Mouse (Mus musculus) kidney, postnatal 4 days (tissue): ENCODE measurements around the gene Anxa2.

Experiments
- DNase-seq, 2 experiments: peaks; one replicate each; pipeline ENCODE4 v3.0.0; 2021; ENCODE audit warnings: mixed read lengths in 2 of 2

Gene Anxa2

DNA sequence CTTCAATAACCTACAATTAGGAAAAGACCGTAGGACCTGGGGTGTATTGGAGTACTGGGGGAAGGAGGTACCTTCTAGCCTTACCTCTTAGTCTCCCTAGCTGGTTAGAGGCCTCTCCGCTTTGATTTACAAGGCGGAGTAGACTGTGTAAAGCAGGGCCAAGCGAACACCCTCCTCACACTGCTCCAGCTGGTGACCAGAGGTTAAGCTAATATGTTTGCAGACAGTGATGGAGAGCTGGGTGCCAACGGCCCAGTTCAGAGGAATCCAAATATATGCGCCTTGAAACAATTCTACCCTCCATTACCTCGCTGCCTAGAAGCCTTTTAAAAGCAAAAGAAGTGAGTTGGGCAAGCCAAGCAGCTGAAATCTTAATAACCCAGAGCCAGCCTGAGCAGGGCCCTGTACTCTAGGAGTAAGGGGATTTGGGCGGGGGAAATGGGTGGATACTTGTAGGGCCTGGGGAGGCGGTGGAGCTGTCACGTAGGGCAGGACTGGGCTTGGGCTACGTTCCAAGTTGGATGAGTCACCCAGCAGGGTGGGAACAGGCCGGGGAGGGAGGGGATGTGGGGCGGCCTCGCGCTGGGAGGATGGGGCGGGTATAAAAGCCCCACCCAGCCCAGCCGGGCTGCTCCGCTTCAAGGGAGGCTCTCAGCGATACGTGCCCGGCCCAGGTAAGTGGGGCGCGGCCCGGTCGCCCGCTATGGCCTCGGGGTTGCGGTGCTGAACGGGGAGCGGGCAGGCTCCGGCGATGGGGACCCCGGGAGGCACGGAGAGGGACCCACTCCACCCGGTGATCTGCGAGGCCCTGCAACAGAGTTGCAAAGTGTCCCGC is at the start of gene Anxa2:
Anxa2 (plus strand) TSS at position 555 of the 835 bp plus-strand sequence.
- DNase-seq: peak; percentile 93 to 95

DNA sequence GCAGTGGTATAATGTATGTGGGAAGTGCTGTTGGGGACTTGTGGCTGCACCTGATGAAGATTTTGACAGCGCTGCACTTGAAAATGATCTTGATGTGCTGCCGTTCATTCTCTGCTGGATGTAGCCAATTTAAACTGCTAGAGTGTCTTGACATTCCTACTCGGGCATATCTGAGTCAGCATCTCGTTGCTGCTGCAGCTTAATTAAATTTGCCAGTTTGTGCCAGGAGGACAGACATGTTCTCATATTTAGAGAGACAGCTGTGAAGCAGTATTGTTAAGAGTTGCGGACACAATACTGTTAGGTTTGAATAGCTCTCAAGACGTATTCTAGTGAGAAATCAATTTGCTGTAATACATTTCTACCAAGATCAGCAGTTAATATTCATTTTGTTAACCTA is 48.7 kb upstream of the Anxa2 start:
- DNase-seq: no peak

DNA sequence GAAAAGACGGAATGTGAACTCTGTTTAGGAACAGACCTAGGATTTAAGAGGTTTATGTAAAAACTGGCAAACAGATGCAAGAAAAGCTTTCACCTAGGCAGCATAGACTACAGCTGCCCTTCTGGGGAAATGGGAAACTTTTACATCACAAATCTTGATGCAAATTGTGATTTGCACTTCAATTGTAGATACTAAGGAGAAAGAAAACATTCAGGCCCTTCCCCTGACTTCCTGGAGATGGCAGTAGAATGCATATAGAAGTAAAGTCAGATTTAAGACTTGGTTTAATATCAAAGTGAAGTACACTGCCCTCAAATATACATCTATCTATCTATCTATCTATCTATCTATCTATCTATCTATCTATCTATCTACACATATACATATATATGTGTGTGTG is 33.9 kb upstream of the Anxa2 start:
- DNase-seq: no peak

DNA sequence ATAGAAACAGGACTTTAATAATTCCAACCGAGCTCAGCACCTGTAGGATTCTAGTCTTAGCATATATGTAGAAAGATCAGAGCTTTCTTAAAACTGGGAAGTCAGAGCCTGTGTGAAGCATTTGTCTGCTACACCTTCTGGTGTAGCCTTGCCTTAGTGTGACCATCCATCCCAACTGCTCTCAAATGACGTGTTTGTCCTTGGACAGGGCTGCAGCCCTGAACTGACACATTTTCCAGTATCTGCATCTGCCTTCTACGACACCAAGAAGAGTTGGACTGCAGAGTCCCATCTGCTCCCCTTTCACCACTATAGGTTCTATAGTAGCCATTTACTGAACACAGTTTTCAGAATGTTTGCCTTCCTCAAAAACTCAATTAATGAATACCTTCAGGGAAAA is 22.9 kb upstream of the Anxa2 start:
- no peak for DNase-seq

DNA sequence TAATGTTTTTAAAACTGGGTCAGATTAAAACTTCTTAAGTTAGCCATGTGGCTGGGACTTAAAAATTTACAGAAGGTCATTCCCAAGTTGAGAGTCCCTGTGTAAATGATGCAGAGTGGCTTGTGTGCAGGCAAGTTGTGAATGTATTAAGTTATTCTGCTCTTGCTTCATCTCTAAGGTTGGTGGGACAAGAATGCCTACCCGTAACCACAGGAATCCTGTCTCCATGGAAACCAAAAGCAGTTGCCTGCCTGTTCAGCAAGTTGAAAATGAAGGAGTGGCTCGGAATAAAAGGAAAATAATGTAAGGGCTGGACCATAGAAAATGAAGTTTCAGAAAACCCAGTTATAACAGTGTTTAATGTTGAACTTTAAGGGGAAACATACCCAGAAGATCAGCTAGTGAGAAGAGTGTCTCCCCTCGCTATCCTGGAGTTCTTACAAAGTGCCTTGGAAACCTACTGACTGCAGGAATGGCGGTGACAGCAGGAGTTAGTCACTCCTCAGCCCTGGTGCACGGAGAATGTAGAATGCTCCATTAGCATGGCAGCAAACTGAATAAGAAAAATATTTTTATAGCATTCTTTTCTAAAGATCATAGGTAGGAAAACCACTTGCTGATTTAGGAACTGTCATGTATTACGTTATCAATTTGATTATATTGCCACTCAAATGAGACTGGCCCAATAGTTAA is 21.4 kb upstream of the Anxa2 start:
- DNase-seq: peak in 1 of 2 experiments; percentile 44

DNA sequence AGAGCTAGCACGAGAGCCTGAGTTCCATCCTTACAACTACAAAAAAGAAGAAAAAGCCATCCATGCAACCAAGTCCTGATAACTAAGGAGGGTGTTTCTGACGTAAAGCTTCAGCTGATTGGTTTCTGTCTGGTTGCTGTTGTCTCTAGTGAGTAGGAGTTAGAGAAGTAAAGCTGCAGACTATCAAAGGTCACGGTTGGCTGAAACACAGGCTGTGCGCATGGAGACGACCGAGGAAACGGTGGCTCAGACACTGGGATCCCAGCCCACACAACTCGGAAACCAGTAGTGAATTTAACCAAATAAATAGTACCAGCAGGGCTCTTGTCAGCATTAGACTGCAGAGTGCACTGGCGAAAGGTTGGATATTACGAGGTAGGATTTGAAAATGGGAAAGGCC is 18.2 kb upstream of the Anxa2 start:
- DNase-seq: peak in 1 of 2 experiments; percentile 53

DNA sequence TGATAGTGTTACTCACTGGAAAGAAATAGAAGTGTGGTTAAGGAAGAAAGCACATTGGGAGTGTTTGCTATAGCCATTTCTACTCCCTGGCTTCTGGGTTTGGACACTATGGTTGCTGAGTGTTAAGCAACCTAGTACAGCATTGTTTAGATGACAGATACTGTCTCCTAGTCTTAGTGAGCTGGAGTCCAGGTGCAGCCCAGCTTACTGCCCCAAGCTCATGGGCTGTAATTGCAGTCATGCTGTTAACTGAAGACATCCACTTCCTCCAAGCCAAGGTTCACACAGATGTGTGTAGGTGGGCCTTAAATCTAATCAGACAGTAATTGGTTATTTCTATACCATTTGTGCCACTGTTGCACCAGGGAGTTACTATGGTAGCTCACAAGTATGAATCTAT is 17.8 kb upstream of the Anxa2 start:
- no peak for DNase-seq

DNA sequence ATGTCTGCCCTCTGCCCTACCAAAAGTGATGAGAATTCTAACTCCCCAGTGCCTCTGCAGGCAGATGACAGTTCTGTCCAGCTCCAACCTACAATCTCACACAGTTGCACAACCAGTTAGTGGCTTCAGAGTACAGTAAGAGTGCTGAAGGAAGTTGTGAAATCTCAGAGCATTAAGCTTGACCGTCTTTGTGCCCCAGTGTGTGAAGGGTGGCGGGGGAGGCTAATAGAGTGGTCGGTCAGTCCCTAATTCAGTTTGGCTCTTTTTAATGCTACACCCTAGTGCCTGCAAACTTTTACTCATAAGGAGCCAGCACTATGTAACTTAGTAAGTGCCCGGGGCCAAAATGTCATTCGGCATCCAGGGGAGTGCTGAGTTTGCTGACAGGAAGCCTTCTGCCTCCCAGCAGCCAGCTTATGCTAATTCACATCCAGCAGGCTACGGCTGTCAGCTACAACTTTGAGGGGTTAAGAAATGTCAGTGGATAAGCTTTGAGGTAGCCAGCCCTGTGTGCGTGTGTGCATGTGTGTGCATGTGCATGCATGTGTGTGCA is 13.5 kb upstream of the Anxa2 start:
- DNase-seq: peak; percentile 72 to 82

DNA sequence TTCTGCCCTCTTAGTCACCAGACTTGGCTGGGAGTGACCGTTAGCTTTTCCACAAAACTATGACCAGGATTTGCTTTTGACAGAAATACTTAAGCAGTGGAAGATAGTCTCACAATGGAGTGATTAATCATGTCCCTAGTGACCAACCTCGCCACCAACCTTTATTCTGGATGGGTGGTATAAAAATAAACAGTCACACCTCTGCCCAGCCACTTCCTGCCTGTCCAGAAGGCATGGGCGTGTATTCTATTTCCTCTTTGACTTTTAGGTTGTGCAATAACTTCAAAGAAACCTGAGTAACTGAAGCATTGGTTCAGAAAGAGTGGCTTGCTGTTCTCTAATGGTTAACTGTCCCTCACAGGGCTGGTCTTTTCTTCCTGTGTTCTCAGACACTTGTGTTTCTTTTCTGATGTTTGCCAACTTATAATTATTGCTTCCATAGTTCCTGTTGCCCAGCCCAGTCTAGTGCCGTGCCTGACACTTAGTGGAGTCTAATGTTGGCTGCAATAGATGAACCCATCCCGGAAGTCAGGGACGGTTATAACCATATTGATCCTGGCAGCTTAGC is 10.9 kb upstream of the Anxa2 start:
- DNase-seq: no peak

DNA sequence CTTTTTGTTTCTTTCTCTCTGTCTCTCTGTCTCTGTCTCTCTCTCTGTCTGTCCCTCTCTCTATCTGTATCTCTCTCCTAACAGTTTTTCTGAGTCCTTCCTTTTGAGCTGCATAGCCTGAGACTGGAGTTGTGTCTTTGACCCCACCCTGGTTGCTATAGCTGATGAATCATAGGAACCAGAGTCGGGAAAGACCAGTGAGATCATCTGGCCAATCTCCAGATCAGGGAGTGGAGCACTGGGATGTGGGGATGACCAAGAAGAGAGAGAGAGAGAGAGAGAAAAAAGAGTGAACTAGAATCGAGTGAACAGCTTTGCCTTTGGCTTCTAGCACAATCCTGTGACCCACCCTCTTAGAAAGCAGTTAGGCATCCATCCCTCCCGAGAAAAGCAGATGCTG is 10.2 kb upstream of the Anxa2 start:
- DNase-seq: no peak

DNA sequence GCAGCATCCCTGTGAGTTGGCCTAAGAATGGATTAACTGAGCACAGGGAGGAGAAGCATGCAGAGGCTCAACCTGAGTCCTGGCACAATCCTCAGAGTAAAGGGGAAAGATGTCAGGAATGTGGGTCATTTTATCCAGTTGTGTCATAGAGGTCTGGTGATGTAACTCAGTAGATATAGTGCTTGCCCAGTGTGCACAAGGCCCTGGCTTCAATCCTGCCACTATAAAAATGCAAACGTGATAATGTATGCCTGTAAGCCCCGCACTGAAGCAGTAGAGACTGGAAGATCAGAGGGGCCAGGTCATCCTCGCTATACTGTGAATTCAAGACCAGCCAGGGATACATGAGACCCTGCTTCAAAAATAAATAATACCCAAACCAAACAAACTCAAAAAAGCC is 4.6 kb upstream of the Anxa2 start:
- no peak for DNase-seq

DNA sequence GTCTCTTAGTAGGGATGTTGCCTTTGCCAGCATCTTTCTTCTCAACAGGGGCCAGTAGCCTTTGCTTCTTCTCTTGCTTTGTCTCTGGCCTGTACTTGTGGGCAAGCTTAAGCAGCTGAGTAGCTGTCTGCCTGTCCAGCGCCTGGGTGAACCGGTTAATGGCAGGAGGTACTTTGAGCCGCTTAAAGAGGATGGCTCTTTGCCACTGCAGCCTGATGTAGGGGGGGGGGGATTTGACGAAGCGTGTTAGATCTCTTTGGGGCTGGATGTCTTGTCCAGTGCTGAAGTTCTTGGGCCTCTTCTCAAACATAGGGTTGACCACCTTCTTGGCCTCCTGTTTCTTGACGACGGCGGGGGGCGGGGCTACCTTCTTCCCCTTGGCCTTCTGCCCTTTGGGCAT is 2.8 kb upstream of the Anxa2 start:
- DNase-seq: no peak

DNA sequence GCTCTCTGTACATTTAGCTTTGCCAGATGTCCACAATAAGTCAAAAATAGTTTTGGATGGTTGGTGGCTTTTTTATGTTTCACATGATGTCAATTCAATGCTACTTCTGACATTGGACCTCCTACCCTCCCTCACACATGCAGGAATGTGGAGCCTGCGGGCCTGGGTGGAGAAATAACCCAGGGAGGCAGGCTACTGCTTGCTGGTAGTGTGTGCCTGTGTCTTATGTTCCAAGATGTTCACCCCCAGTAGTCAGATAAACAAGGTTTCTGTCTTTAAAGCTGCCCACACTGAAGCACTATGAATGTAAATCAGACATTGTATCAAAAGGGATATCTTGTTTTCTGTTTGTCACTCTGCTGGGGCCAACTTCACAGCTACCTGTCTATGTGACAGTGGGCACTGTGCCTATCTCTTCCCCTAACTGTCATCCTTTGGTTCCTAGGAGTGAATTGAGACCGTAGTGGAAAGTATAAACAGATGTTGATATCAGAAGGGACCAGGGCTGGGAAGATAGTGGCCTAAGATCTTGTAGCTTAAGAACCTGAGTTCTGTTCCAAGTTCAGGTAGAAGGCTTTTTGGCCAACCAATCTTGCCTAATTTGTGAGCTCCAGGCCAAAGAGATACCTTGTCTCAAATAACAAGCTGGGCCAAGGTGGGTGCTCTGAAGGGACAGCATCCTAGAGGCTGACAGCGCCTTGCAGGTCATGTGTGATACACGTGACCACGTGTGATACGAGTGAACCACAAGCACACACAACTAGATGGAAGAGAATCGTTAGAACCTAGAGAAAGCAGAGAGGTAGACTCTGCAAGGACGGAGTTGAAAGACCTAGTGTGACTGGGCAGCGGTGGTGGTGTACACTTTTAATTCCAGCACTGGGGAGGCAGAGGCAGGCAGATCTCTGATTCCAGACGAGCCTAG is 1.3 kb upstream of the Anxa2 start:
- DNase-seq: no peak

DNA sequence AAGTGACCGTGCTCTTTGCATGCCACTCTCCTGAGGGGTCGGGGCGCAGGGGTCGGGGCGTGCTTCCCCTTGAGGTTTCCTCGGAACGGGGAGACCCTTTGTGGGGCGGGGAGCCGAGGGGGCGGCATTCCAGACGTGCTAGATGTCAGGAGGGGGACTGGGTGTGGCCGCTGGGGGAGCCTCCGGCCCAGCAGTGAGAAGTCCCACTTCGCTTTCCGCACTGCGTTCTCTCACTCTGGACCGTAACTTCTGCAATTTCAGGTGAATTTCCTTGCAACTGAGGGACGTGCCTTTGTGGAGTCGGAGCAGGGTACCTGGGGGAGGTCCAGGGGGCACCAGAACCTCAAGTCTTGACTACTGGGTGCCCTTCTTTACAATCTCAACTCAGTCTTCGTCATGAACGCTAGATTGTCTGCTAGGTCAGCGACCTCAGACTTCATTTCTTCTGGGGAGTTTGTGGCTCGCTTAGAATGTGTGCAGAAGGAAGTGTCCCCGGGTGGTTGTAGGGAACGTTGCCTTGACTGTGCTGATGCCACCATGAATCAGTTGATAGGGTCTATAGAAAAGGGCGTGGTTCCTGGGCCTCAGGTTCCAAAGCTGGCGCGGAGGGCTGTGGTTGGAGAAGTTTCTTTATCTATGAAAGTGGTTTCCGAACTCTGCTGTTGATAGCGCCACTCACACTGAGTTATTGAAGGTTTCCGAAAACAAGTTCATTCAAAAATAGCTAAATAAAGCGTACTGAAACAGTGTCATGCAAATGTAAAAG is 664 bp downstream of the Anxa2 start:
- peak; percentile 52 to 71 for DNase-seq

DNA sequence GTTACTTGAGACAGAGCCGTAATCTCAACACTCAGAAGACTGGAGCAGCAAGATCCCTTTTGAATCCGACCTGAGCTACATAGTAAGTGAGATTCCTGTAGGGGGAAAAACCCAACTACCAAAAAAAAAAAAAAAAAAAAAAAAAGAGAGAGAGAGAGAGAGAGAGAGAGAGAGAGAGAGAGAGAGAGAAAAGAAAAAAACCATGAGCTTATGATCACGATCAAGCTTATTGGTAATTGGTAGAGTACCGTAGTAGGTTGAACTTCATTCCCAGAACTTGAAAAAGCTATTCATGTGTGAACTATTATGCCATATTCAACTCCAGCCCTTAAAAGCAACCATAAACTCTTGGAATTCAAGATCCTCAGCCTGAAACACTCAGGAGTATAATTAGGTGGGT is 1.3 kb downstream of the Anxa2 start:
- no peak for DNase-seq

DNA sequence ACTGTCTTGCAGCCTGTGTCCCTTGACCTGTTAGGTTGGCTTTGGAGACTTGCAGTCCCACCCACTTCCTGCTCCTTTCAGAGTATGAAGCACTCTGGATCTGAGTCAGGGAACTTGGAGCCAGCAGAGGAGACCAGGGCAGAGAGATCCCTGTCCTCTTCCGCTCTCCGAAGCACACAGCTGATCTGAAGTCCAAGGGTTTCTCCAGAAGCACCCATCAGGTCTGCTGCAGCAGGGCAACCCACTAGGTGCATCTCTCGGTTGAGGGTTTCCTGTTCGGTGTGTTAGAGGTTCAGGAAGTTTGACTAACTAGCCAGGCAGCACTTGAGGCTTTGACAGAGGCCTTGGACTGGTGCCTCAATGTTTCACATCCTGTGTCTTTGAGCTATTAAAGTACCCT is 2.0 kb downstream of the Anxa2 start:
- DNase-seq: peak in 1 of 2 experiments; percentile 51

DNA sequence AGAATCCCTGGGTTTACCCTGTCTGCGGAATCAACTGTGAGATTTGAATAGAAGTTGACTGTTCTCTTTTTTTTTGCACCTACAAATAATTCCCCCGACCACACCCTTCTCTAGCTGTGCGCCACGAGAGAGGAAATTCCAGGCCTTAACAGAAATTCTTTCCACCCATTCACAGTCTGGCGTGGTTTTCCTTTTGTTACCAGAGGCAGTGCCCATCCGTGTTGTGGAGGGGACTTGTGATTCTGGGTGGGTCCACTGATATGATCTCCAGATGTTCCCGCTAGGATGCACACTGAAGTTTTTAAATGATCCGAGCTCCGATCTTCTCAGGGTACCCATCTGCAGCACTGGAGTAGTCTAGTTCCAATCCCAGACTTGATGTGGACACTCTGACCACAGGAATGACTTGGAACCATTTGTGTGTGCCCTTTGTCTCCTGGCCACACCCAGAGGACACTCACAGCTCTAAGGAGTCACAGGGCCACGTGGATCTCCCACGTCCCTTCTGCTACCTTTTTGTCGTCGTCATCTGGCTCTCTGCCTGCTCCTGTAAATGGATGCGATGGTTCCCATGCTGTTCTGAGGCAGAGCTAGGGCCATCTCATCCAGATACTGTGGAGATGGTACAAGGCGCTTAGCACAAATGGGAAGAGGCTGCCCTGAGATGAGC is 3.1 kb downstream of the Anxa2 start:
- DNase-seq: no peak

DNA sequence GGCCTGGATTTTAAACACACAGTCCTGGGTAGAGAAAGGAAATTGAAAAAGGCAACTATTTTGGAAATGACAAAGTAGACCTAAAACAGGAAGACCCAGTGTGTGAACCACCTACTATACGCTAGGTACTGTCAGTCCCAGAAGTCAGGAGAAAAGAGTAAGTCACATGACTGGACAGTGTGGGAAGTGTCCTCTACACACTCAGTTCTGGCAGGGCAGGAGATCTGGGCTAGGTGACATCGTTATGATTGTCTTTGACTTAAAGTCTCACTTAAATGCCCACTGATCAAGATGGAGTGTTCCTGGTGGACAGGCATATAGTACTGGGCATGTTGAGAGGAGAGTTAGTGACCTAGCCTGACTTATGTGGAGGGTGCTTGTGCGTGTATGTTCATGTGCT is 3.7 kb downstream of the Anxa2 start:
- no peak for DNase-seq

DNA sequence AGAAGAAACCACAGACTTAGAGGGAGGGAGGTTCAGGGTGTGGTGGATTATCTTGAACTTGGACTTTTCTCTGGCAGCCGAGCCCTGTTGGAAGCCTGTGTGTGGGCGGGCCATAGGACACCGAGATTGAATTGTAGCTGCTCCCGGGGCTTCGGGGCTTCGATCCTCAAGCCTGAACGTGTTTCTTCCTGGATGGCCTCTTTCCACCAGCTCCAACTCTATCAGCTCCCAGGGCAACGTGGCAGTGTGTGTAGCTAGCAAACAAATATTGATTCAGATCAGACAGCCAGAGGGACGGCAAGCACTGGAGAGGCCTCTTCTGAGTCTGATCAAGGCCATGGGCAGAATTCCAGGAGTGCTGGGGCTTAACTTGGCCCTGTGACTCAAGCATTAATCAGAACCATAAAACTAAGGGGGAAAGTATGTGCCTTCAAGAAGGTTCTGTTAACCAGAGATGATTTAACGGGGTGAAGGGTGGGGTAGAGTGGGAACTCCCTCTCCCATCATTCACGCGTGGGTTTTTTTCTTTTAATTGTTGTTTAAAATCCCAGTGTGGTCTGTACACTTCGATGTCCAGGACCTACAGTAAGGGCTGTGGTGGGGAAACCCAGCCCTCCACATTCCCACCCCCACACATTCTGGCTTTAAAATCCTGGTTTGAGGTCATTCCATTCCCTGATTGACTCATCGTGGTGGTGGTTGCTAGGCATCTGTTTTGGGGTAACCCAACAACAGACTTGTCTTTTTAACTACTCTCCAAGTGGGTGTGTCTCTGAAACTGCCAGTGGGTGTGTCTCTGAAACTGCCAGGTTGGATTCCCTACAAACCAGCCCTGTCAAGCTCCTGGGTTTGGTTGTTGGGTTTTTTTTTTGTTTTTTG is 4.6 kb downstream of the Anxa2 start:
- peak; percentile 77 to 86 for DNase-seq

DNA sequence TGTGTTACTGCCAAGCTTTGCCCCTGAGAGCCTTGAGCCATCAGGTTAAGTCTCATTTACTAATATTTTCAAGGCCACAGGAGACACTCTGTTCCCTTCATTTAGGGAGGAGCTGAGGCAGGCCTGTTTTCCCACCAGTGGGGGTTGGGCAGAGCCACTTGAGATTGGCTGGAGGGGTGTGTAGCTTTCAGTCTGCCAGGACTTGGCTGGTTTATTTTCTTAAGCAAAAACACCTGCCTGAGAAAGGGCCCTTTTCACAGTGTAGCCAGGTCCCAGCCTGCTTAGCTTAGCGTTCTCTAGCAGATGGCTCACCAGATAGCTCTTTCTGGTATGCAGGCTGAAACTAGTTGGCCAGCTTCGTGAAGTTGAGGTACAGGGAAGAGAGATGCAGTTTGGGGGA is 5.6 kb downstream of the Anxa2 start:
- peak; percentile 66 to 77 for DNase-seq
